Mouse (Mus musculus) kidney, postnatal 0 days (tissue): ENCODE results near the gene Mrm3. TPM values are rescaled to one million over a fixed set of nuclear protein-coding genes. Genes with fewer than 3 reads are reported as not detected.

Experiments
- ATAC-seq: fragments of 200-750 bp; cut with Nextera tagmentation; replicated peaks from 2 replicates; pipeline ENCODE4 v1.8.0; 2017; ENCODE audit warnings: low read depth, moderate number of reproducible peaks, moderate TSS enrichment, moderate library complexity; ENCODE audit not compliant: low FRiP score
- DNase-seq: peaks from one replicate; pipeline ENCODE4 v3.0.0-alpha.2; 2016; ENCODE audit warnings: low spot score
- H3K27ac ChIP-seq: fragments of 300-500 bp; sonication (generic); 2 replicates; pipeline ENCODE4 v1.5.1; 2014; ENCODE audit warnings: mild to moderate bottlenecking
- H3K27me3 ChIP-seq: fragments of 300-500 bp; sonication (generic); 2 replicates; pipeline ENCODE4 v1.6.1; 2014; ENCODE audit warnings: low read length, mixed read lengths; ENCODE audit not compliant: insufficient read depth
- H3K36me3 ChIP-seq: fragments of 300-500 bp; sonication (generic); 2 replicates; pipeline ENCODE4 v1.6.1; 2014; ENCODE audit warnings: low read length, mixed read lengths; ENCODE audit not compliant: insufficient read depth
- H3K4me1 ChIP-seq: fragments of 300-500 bp; sonication (generic); replicated peaks from 2 replicates; pipeline ENCODE4 v1.6.1; 2014; ENCODE audit warnings: antibody characterized with exemption, low read length, mixed read lengths; ENCODE audit not compliant: insufficient read depth
- H3K4me2 ChIP-seq: fragments of 300-500 bp; sonication (generic); 2 replicates; pipeline ENCODE4 v1.6.1; 2014; ENCODE audit warnings: mild to moderate bottlenecking, low read length, moderate library complexity, mixed read lengths
- H3K4me3 ChIP-seq: fragments of 300-500 bp; sonication (generic); replicated peaks from 2 replicates; pipeline ENCODE4 v1.5.1; 2014; ENCODE audit warnings: low read depth, low read length
- H3K9ac ChIP-seq: fragments of 300-500 bp; sonication (generic); 2 replicates; pipeline ENCODE4 v1.6.1; 2014; ENCODE audit warnings: low read depth, low read length
- H3K9me3 ChIP-seq: fragments of 300-500 bp; sonication (generic); replicated peaks from 2 replicates; pipeline ENCODE4 v1.6.1; 2016; ENCODE audit warnings: low read length, inconsistent platforms, mixed read lengths
- CTCF ChIP-seq: IDR thresholded peaks from 2 replicates; pipeline ENCODE4 v1.5.1; 2016; ENCODE audit warnings: antibody characterized with exemption, low read depth, mild to moderate bottlenecking, moderate library complexity
- WGBS: fragments of 180-500 bp; shearing (Covaris S2); extraction: QIAGEN DNeasy Blood & Tissue Kit; methylation state at CpG from one replicate; pipeline ENCODE4 v1.1.7; 2014; 5-methylcytosine and 5-hydroxymethylcytosine counted together
- polyA plus RNA-seq: library from polyadenylated mRNA; unstranded; fragments of >200 nt; fragmentation: Nextera tagmentation; extraction: Ambion mirVana; gene quantifications from 2 replicates; pipeline ENCODE4 v1.2.1, GENCODE M21; 2015

Mrm3 gene
- polyA plus RNA-seq, 1 experiment from 2014 or later: 21.2 TPM

- DNase-seq (no peak), ATAC-seq (no peak)
- Histone ChIP-seq H3K36me3 (no peaks in the 10 kb centered on the region), H3K27ac (no peak overlapping the region), H3K4me3 (no peak overlapping the region), H3K4me2 (no peak overlapping the region), H3K4me1 (no peaks in the 10 kb centered on the region), H3K9me3 (no peaks in the 10 kb centered on the region), H3K9ac (no peak overlapping the region), H3K27me3 (no peaks in the 10 kb centered on the region)
- no peak for TF ChIP-seq CTCF
- WGBS: 72% methylated on average over 7 of the region's 7 CpGs
Measured at GRCm38 (mm10) chr11:76267550-76267949, 24.0 kb downstream of the Mrm3 start.

DNA sequence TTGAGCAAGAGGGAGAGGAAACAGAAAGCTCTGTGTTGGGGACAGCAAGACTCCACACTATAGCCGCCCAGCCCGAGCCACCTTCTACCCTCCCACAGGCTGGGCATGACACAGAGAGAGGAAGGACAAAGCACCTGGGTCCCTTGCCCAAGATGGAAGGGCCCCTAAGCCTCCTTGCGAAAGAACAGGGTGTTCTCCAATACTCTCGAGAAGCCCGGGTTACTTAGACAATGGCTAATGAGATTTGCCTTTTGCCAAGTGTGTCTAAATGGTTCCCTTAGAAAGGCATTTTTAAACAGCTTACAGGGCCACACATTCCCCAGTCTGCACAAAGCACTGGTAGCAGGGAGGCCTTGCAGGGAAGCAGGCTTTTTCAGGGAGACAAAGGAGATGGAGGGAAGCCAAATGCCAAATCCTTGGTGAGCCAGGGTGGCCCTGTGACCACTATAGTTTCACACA, 24.5 kb downstream of the Mrm3 start:
- no peaks in the 10 kb centered on the region for H3K4me1 ChIP-seq
- H3K36me3 ChIP-seq: no peaks in the 10 kb centered on the region
- no peaks in the 10 kb centered on the region for H3K27me3 ChIP-seq
- no peak overlapping the region for H3K4me2 ChIP-seq
- TF ChIP-seq CTCF: no peak
- H3K9me3 ChIP-seq: no peaks in the 10 kb centered on the region
- H3K27ac ChIP-seq: no peak overlapping the region
- DNase-seq: no peak
- no peak overlapping the region for H3K9ac ChIP-seq
- no peak for ATAC-seq
- WGBS: 72% methylated on average over 5 of the region's 5 CpGs
- no peak overlapping the region for H3K4me3 ChIP-seq

DNA sequence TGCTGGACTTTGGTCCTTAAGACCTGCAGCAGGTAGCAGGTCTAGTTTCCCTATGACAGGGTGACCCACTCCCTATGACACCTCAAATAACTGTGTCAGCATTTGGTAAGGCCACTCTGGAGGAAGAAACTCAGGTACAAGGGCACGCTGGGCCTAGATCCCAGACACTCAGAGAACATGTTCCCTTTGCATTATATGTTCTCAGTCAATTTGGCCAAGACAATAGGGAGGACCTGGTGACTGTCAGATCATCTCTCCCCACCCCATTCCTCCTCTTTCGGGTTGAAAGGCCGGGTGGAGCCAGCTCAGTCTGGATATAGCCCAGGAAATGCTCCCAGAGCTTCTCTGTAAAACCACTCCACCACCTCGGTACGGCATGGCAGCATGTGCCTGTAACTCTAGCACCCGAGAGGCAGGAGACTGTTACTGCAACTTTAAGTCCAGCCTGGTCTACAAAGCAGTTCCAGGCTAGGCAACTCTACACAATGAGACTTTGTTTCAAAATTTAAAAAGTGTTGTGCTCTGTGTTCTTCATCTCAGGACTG, 25.1 kb downstream of the Mrm3 start:
- Histone ChIP-seq H3K27ac (no peak overlapping the region), H3K4me2 (no peak overlapping the region)
- no peak for DNase-seq

GRCm38 (mm10) chr11:76272440-76272839, 28.9 kb downstream of the Mrm3 start:
- ATAC-seq (no peak), DNase-seq (no peak)
- Histone ChIP-seq H3K9ac (no peak overlapping the region), H3K9me3 (no peaks in the 10 kb centered on the region), H3K27me3 (no peaks in the 10 kb centered on the region), H3K36me3 (0 out of 2 replicates have a peak, but pooled peaks cover 4% of the 10 kb centered on the region), H3K27ac (no peak overlapping the region), H3K4me2 (no peak overlapping the region), H3K4me3 (no peak overlapping the region), H3K4me1 (no peaks in the 10 kb centered on the region)
- peak; percentile 71 for TF ChIP-seq CTCF
- 63% methylated on average over 4 of the region's 4 CpGs for WGBS

More for the DNA sequence above, 25.1 kb downstream of the Mrm3 start:
- Histone ChIP-seq H3K36me3 (no peaks in the 10 kb centered on the region), H3K9me3 (no peaks in the 10 kb centered on the region), H3K27me3 (no peaks in the 10 kb centered on the region), H3K9ac (no peak overlapping the region), H3K4me1 (no peaks in the 10 kb centered on the region), H3K4me3 (no peak overlapping the region)
- no peak for TF ChIP-seq CTCF
- WGBS: 82% methylated on average over 6 of the region's 6 CpGs
- ATAC-seq: no peak

GRCm38 (mm10) chr11:76278960-76279852, 35.7 kb downstream of the Mrm3 start:
- ATAC-seq (no peak), DNase-seq (no peak)
- no peak overlapping the region for H3K9ac ChIP-seq
- WGBS: 49% methylated on average over 14 of the region's 14 CpGs
- no peaks in the 10 kb centered on the region for H3K9me3 ChIP-seq
- no peaks in the 10 kb centered on the region for H3K27me3 ChIP-seq
- H3K27ac ChIP-seq: peak overlapping the region; percentile 40; the same call in 1 of the 2 replicates
- no peak overlapping the region for H3K4me2 ChIP-seq
- no peak for TF ChIP-seq CTCF
- 0 out of 2 replicates have a peak, but pooled peaks cover 5% of the 10 kb centered on the region for H3K4me1 ChIP-seq
- 0 out of 2 replicates have a peak, but pooled peaks cover 4% of the 10 kb centered on the region for H3K36me3 ChIP-seq
- no peak overlapping the region for H3K4me3 ChIP-seq

- 0 out of 2 replicates have a peak, but pooled peaks cover 4% of the 10 kb centered on the region for H3K36me3 ChIP-seq
Measured at GRCm38 (mm10) chr11:76279971-76280370, 36.5 kb downstream of the Mrm3 start.

More at GRCm38 (mm10) chr11:76279971-76280370, 36.5 kb downstream of the Mrm3 start:
- DNase-seq (no peak), ATAC-seq (0 out of 2 replicates have a peak, but pooled peaks have one; percentile 49)
- Histone ChIP-seq H3K4me2 (no peak overlapping the region), H3K27ac (peak overlapping the region; percentile 36; the same call in 1 of the 2 replicates), H3K4me1 (0 out of 2 replicates have a peak, but pooled peaks cover 5% of the 10 kb centered on the region), H3K9me3 (no peaks in the 10 kb centered on the region), H3K4me3 (no peak overlapping the region), H3K27me3 (no peaks in the 10 kb centered on the region), H3K9ac (no peak overlapping the region)
- 57% methylated on average over 2 of the region's 2 CpGs for WGBS
- no peak for TF ChIP-seq CTCF
